Mouse (Mus musculus) C2C12 (cell line): ENCODE data around the gene Slc25a24.
A peak's percentile ranks its signal among the peaks of the same experiment; 100 is the strongest.

Experiments used
- CTCF ChIP-seq: IDR thresholded peaks from one replicate; pipeline ENCODE4 v1.5.1; 2011; ENCODE audit not compliant: control insufficient read depth, insufficient read depth, insufficient read length
- MAX ChIP-seq: IDR thresholded peaks from one replicate; pipeline ENCODE4 v1.6.1; 2011; ENCODE audit warnings: mild to moderate bottlenecking, control low read depth
- MYOD1 ChIP-seq: IDR thresholded peaks from one replicate; pipeline ENCODE4 v1.6.1; 2011; ENCODE audit warnings: low read depth; ENCODE audit not compliant: control insufficient read depth, insufficient read length
- MYOG ChIP-seq: IDR thresholded peaks from one replicate; pipeline ENCODE4 v1.6.1; 2011; ENCODE audit not compliant: control insufficient read depth, insufficient read length; ENCODE audit errors: extremely low read depth
- USF1 ChIP-seq: IDR thresholded peaks from one replicate; pipeline ENCODE4 v1.6.1; 2011; ENCODE audit warnings: low read depth, mild to moderate bottlenecking, control low read depth, moderate library complexity

DNA sequence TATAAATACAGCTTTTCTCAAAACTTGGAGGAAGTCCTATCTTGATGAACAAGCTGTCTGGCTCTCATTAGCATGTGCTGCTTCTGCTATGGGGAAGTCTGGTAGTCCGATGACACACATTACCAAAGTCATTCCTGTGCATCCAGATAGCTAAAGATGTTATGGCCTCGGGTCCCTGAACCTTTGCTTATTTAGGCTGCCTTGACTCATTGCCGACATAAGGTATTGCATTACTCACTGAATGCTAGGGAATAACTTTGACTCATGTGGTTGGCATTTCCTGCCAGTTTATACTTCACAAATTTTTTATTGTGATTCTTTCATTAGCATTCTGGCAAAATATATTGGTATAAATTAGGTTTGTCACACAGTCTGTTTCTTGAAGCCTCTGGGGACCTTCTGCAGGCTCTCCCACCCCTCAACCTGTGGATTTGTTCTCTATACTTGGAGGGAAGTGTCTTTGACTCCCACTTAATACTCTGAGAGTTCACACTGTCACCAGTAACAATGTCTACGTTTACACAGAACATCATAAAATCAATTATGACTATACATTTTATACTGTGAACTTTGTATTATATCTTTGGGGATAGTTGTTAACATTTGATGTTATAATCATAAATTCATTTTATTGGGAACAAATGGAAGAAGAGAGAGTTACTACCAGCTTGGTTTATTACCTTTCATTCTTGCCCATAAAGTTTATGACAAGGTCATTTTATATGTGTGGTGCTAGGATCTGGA, 33.1 kb downstream of the Slc25a24 start:
- TF ChIP-seq CTCF (no peak), MYOD1 (no peak), USF1 (no peak), MYOG (no peak), MAX (peak; percentile 20)
